Mouse (Mus musculus): ENCODE results near the gene Chmp6. TPM values are rescaled to one million over a fixed set of nuclear protein-coding genes. Genes with fewer than 3 reads are reported as not detected.

The Chmp6 gene
- 10 to 100 TPM; 53.8 to 54.2 TPM for polyA plus RNA-seq (2017; shearing (Covaris generic))

GRCm38 (mm10) chr11:119913291-119913934 lies at the start of gene Chmp6:
TSS of gene Chmp6 (plus strand) at chr11:119913441.

DNA sequence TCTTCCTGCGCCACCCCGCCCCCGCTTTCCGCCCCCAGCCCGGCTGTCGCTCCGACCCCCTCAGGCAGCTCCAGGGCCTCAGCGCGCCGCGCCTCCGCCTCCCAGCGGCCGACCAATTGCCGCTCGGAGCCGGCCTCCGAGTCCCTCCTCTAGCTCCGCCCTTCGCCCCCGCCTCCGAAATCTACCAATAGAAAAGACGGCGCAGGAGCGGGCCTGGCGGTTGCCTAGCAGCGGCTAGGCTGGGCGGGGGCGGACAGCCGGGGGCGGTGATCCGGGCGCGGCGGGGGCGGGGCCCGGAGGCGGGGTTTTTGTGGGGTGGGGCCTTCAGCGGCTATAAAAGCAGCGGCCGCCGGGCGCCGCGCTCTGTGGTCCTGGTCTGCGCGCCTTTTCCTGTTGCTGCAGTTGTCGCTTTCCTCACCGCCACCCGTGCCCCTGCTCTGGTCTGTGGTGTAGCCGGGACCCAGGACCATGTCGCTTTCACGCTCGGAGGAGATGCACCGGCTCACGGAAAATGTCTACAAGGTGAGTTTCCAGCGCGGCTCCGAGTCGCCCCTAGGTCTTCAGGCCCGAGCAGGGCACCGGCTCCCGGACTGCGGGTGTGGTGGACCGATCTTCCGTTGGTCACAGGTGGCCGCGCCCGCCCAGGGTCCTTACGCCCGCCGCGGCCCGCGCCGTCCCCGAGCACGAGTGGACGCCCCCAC lies 29.6 kb downstream of the Chmp6 start, which contains the start of gene Baiap2:
Baiap2 (plus strand) TSS at position 37 of the 701 bp plus-strand sequence.

Other genes with a start within 250 kb of the Chmp6 start
- 10 to 100 TPM; 17.1 to 17.3 TPM for gene Baiap2, start 29.3 kb downstream of the Chmp6 start, polyA plus RNA-seq (2017; shearing (Covaris generic))
- gene Aatk, start 133.7 kb downstream of the Chmp6 start, polyA plus RNA-seq (2017; shearing (Covaris generic)) = 1 to 10 TPM in 1 of 2 experiments, under 1 TPM in 1; 0.23 to 1.6 TPM
- gene Cep131, start 173.4 kb downstream of the Chmp6 start, polyA plus RNA-seq (2017; shearing (Covaris generic)) = 1 to 10 TPM; 5.9 to 7.9 TPM
- gene Tepsin, start 185.3 kb downstream of the Chmp6 start, polyA plus RNA-seq (2017; shearing (Covaris generic)) = 10 to 100 TPM; 37.5 to 51.7 TPM
- 10 to 100 TPM; 71.3 to 80.0 TPM for gene Ndufaf8, start 185.5 kb downstream of the Chmp6 start, polyA plus RNA-seq (2017; shearing (Covaris generic))
- gene Slc38a10, start 237.9 kb downstream of the Chmp6 start, polyA plus RNA-seq (2017; shearing (Covaris generic)) = 100 to 1,000 TPM; 108 to 109 TPM

All from inflammation-experienced regulatory T-cells (primary cell).